Mouse (Mus musculus) monocyte, adult 5-6 weeks (primary cell): ENCODE results near the gene Ttll11. TPM values are rescaled to one million over a fixed set of nuclear protein-coding genes. Genes with fewer than 3 reads are reported as not detected.

ENCODE experiments used
- ATAC-seq: fragments of 153-309, 156-312 bp; replicated peaks from 2 replicates; pipeline ENCODE4 v1.8.0; 2017; ENCODE audit warnings: mild to moderate bottlenecking; ENCODE audit not compliant: low TSS enrichment, insufficient number of reproducible peaks, severe bottlenecking, poor library complexity, low FRiP score
- total RNA-seq: library from RNA; stranded (forward); fragments of 200-1000, 200-491, 200-594 nt; gene quantifications from 3 replicates; pipeline ENCODE4 v1.2.3, GENCODE M21; 2017

Ttll11 gene
- total RNA-seq, 1 experiment from 2014 or later = not detected

- ATAC-seq = no peak
Observed at GRCm38 (mm10) chr2:35722821-35723220, 256.9 kb downstream of the Ttll11 start.

- no peak for ATAC-seq
Observed at GRCm38 (mm10) chr2:35720956-35721355, 258.8 kb downstream of the Ttll11 start.

- ATAC-seq = no peak
Observed at GRCm38 (mm10) chr2:35720550-35720949, 259.2 kb downstream of the Ttll11 start.

- no peak for ATAC-seq
Observed at GRCm38 (mm10) chr2:35720104-35720503, 259.6 kb downstream of the Ttll11 start.

- no peak for ATAC-seq
Observed at GRCm38 (mm10) chr2:35719230-35720005, 260.3 kb downstream of the Ttll11 start.

- no peak for ATAC-seq
Observed at GRCm38 (mm10) chr2:35718662-35719061, 261.1 kb downstream of the Ttll11 start.

- no peak for ATAC-seq
Observed at GRCm38 (mm10) chr2:35718003-35718500, 261.7 kb downstream of the Ttll11 start.

GRCm38 (mm10) chr2:35716175-35716574 is 263.5 kb downstream of the Ttll11 start:
- ATAC-seq = no peak

GRCm38 (mm10) chr2:35715485-35715884 is 264.2 kb downstream of the Ttll11 start:
- no peak for ATAC-seq

GRCm38 (mm10) chr2:35714742-35715167 is 265.0 kb downstream of the Ttll11 start:
- no peak for ATAC-seq

GRCm38 (mm10) chr2:35713460-35713859 is 266.3 kb downstream of the Ttll11 start:
- no peak for ATAC-seq

- ATAC-seq = no peak
Observed at GRCm38 (mm10) chr2:35712611-35713010, 267.1 kb downstream of the Ttll11 start.

- ATAC-seq = no peak
Observed at GRCm38 (mm10) chr2:35703241-35703640, 276.5 kb downstream of the Ttll11 start.

GRCm38 (mm10) chr2:35702608-35703007 is 277.1 kb downstream of the Ttll11 start:
- no peak for ATAC-seq

- no peak for ATAC-seq
Observed at GRCm38 (mm10) chr2:35702001-35702400, 277.7 kb downstream of the Ttll11 start.

Other genes starting within 250 kb of the Ttll11 start
- gene Ndufa8, start 69.5 kb upstream of the Ttll11 start, total RNA-seq = 26.1 to 34.0 TPM (median 32.9 TPM) in 3 replicates
- not detected in 3 replicates for gene Morn5, start 69.5 kb upstream of the Ttll11 start, total RNA-seq
- gene Lhx6, start 125.5 kb upstream of the Ttll11 start, total RNA-seq = not detected in 3 replicates
- gene Mrrf, start 156.5 kb upstream of the Ttll11 start, total RNA-seq = 10.9 to 28.0 TPM (median 13.3 TPM) in 3 replicates
- gene Rbm18, start 156.9 kb upstream of the Ttll11 start, total RNA-seq = 28.6 to 44.3 TPM (median 34.6 TPM) in 3 replicates